Mouse (Mus musculus): ENCODE data around the gene Tbc1d10b. TPM values are rescaled to one million over a fixed set of nuclear protein-coding genes. Genes with fewer than 3 reads are reported as not detected.

Gene Tbc1d10b
- polyA plus RNA-seq, 1 experiment from 2014 or later: 23.2 TPM

GRCm38 (mm10) chr7:127216307-127216706, 8.0 kb upstream of the Tbc1d10b start:
- WGBS: 85% methylated on average over 5 of the region's 5 CpGs
- Histone ChIP-seq H3K4me3 (ENCODE audit: low read length) (no peak overlapping the region), H3K36me3 (ENCODE audit: insufficient read depth, low read length) (no peaks in the 10 kb centered on the region), H3K27ac (ENCODE audit: low read length) (no peak overlapping the region), H3K4me1 (ENCODE audit: insufficient read depth, low read length) (peaks cover 6% of the 10 kb centered on the region), H3K27me3 (ENCODE audit: insufficient read depth, low read length) (no peaks in the 10 kb centered on the region), H3K9me3 (ENCODE audit: low read length) (no peaks in the 10 kb centered on the region), H3K9ac (replicated peaks; ENCODE audit: low read length) (no peak overlapping the region), H3K4me2 (replicated peaks; ENCODE audit: low read depth, low read length) (no peak overlapping the region)
- no peak for ATAC-seq (ENCODE audit: low FRiP score, low TSS enrichment)

- peak; percentile 39 for ATAC-seq (ENCODE audit: low FRiP score, low TSS enrichment)
- 20% methylated on average over 33 of the region's 33 CpGs for WGBS
- H3K9ac ChIP-seq (replicated peaks; ENCODE audit: low read length): peak overlapping the region; percentile 69
Observed at GRCm38 (mm10) chr7:127214981-127215871, 7.0 kb upstream of the Tbc1d10b start.

DNA sequence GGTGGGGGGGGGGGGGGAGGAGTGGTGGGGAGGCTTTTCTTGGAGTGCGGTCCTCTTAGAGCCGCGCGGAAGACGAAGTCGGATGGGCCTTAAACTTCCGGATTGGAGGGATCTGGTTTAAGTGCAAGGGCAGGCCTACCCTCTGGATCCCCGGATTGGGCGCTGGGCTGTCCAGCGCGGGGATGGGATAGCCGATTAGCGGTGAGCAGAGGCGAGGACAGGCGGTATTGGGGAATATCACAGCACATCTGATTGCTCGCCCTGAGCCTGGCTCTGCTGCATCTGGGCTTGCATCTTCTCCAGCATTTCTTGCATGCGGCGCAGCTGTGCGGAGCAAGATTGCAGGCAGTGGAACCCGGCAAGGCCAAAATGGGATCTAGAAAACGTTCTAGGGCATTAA, 6.3 kb upstream of the Tbc1d10b start:
- WGBS: 31% methylated on average over 21 of the region's 21 CpGs
- Histone ChIP-seq H3K9me3 (ENCODE audit: low read length) (no peaks in the 10 kb centered on the region), H3K4me2 (replicated peaks; ENCODE audit: low read depth, low read length) (peak overlapping the region; percentile 62), H3K27me3 (ENCODE audit: insufficient read depth, low read length) (no peaks in the 10 kb centered on the region), H3K4me1 (ENCODE audit: insufficient read depth, low read length) (peaks cover 6% of the 10 kb centered on the region), H3K27ac (ENCODE audit: low read length) (no peak overlapping the region), H3K36me3 (ENCODE audit: insufficient read depth, low read length) (no peaks in the 10 kb centered on the region), H3K4me3 (ENCODE audit: low read length) (peak overlapping the region; percentile 42), H3K9ac (replicated peaks; ENCODE audit: low read length) (peak overlapping the region; percentile 69)
- no peak for ATAC-seq (ENCODE audit: low FRiP score, low TSS enrichment)

More at GRCm38 (mm10) chr7:127214981-127215871, 7.0 kb upstream of the Tbc1d10b start:
- peak overlapping the region; percentile 42 for H3K4me3 ChIP-seq (ENCODE audit: low read length)
- peak overlapping the region; percentile 62 for H3K4me2 ChIP-seq (replicated peaks; ENCODE audit: low read depth, low read length)
- peaks cover 6% of the 10 kb centered on the region for H3K4me1 ChIP-seq (ENCODE audit: insufficient read depth, low read length)
- no peaks in the 10 kb centered on the region for H3K27me3 ChIP-seq (ENCODE audit: insufficient read depth, low read length)
- H3K9me3 ChIP-seq (ENCODE audit: low read length): no peaks in the 10 kb centered on the region
- no peak overlapping the region for H3K27ac ChIP-seq (ENCODE audit: low read length)
- H3K36me3 ChIP-seq (ENCODE audit: insufficient read depth, low read length): no peaks in the 10 kb centered on the region

DNA sequence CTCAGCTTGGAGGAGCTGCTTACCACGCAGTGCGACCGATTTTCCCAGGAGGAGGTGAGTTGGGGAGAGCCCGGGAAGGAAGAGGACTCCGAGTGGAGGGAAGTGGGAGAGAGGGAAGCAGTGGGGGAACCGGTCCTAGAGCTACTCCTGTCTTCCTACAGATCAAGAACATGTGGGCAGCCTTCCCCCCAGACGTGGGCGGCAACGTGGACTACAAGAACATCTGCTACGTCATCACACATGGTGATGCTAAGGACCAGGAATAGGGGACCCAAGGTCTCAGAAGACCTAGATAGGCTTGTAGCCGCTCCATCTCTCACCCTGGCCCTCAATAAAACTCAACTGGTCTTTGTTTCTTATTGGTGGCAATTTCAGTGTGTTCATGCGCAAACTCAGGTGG, 5.7 kb upstream of the Tbc1d10b start:
- WGBS: 56% methylated on average over 12 of the region's 12 CpGs
- ATAC-seq (ENCODE audit: low FRiP score, low TSS enrichment): no peak
- no peaks in the 10 kb centered on the region for H3K27me3 ChIP-seq (ENCODE audit: insufficient read depth, low read length)
- peaks cover 6% of the 10 kb centered on the region for H3K4me1 ChIP-seq (ENCODE audit: insufficient read depth, low read length)
- no peaks in the 10 kb centered on the region for H3K9me3 ChIP-seq (ENCODE audit: low read length)
- H3K9ac ChIP-seq (replicated peaks; ENCODE audit: low read length): peak overlapping the region; percentile 69; the same call in 1 of the 2 replicates
- peak overlapping the region; percentile 62 for H3K4me2 ChIP-seq (replicated peaks; ENCODE audit: low read depth, low read length)
- 0 out of 2 replicates have a peak overlapping the region, but pooled peaks have one; percentile 42 for H3K4me3 ChIP-seq (ENCODE audit: low read length)
- H3K36me3 ChIP-seq (ENCODE audit: insufficient read depth, low read length): no peaks in the 10 kb centered on the region
- no peak overlapping the region for H3K27ac ChIP-seq (ENCODE audit: low read length)

GRCm38 (mm10) chr7:127213485-127213884, 5.2 kb upstream of the Tbc1d10b start:
- Histone ChIP-seq H3K27ac (ENCODE audit: low read length) (no peak overlapping the region), H3K36me3 (ENCODE audit: insufficient read depth, low read length) (no peaks in the 10 kb centered on the region), H3K9ac (replicated peaks; ENCODE audit: low read length) (no peak overlapping the region), H3K9me3 (ENCODE audit: low read length) (no peaks in the 10 kb centered on the region), H3K27me3 (ENCODE audit: insufficient read depth, low read length) (no peaks in the 10 kb centered on the region), H3K4me2 (replicated peaks; ENCODE audit: low read depth, low read length) (no peak overlapping the region), H3K4me1 (ENCODE audit: insufficient read depth, low read length) (peaks cover 6% of the 10 kb centered on the region), H3K4me3 (ENCODE audit: low read length) (no peak overlapping the region)
- WGBS: 45% methylated on average over 7 of the region's 7 CpGs
- no peak for ATAC-seq (ENCODE audit: low FRiP score, low TSS enrichment)

- WGBS: 85% methylated on average over 12 of the region's 12 CpGs
- Histone ChIP-seq H3K9me3 (ENCODE audit: low read length) (no peaks in the 10 kb centered on the region), H3K9ac (replicated peaks; ENCODE audit: low read length) (no peak overlapping the region), H3K4me1 (ENCODE audit: insufficient read depth, low read length) (peaks cover 6% of the 10 kb centered on the region), H3K36me3 (ENCODE audit: insufficient read depth, low read length) (no peaks in the 10 kb centered on the region), H3K27ac (ENCODE audit: low read length) (no peak overlapping the region), H3K27me3 (ENCODE audit: insufficient read depth, low read length) (no peaks in the 10 kb centered on the region), H3K4me3 (ENCODE audit: low read length) (no peak overlapping the region), H3K4me2 (replicated peaks; ENCODE audit: low read depth, low read length) (no peak overlapping the region)
- no peak for ATAC-seq (ENCODE audit: low FRiP score, low TSS enrichment)
Observed at GRCm38 (mm10) chr7:127212432-127213250, 4.4 kb upstream of the Tbc1d10b start.

DNA sequence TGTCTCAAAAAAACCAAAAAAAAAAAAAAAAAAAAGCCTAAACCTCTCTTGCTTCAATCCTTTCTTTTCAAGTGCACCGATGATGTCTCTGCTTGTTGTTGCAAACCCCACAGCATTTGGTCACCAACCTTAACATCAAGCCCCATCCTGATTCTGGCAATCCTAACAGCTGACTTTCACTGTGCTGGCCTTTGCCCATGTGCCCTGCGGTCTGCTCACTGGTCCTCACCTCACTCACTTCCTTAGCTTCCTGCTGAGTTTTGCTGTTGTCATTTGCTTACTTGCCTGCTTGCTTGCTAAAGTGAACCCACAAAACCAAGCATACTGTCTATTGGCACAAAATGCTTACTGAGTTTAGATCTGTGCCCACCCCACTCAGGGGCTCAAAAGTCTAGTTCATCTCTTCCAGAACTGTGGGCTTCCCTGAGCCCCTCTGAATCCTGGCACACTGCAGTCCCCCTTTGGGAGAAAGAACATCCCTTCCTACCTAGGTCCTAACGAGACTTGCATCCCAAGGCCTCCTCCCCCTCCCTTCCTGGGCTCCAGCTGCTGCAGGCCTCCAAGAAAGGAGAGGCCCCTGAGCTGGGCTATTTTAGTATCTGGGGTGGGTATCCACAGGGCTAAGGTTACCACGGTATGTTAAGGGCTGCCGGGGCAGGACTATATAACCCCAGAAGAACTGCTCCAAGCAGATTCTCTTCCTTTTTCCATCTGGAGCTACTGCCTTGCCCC, 2.9 kb upstream of the Tbc1d10b start:
- Histone ChIP-seq H3K27ac (ENCODE audit: low read length) (no peak overlapping the region), H3K27me3 (ENCODE audit: insufficient read depth, low read length) (no peaks in the 10 kb centered on the region), H3K4me1 (ENCODE audit: insufficient read depth, low read length) (peaks cover 15% of the 10 kb centered on the region), H3K9ac (replicated peaks; ENCODE audit: low read length) (no peak overlapping the region), H3K9me3 (ENCODE audit: low read length) (no peaks in the 10 kb centered on the region), H3K4me3 (ENCODE audit: low read length) (no peak overlapping the region), H3K4me2 (replicated peaks; ENCODE audit: low read depth, low read length) (no peak overlapping the region), H3K36me3 (ENCODE audit: insufficient read depth, low read length) (no peaks in the 10 kb centered on the region)
- 57% methylated on average over 5 of the region's 5 CpGs for WGBS
- ATAC-seq (ENCODE audit: low FRiP score, low TSS enrichment): no peak

DNA sequence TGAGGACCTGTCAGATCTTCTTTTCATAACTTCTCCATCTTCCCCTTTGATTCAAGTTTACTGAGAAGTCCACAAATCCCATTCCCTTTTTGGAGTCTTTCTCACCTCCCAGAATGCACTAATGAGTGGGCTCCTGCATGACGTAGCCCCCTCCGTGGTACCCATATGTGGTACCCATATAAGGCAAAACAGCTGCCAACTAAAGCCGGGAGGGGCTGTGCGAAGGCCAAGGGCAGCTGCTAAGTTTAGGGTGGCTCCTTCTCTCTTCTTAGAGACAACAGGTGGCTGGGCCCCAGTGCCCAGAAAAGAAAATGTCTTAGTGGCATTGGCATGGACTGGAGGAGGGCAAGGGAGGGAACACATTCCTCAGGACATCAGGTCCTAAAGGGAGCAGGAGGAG, 2.0 kb upstream of the Tbc1d10b start:
- H3K4me3 ChIP-seq (ENCODE audit: low read length): no peak overlapping the region
- H3K27me3 ChIP-seq (ENCODE audit: insufficient read depth, low read length): no peaks in the 10 kb centered on the region
- no peak overlapping the region for H3K27ac ChIP-seq (ENCODE audit: low read length)
- 87% methylated on average over 4 of the region's 4 CpGs for WGBS
- H3K4me2 ChIP-seq (replicated peaks; ENCODE audit: low read depth, low read length): no peak overlapping the region
- ATAC-seq (ENCODE audit: low FRiP score, low TSS enrichment): no peak
- no peaks in the 10 kb centered on the region for H3K36me3 ChIP-seq (ENCODE audit: insufficient read depth, low read length)
- no peaks in the 10 kb centered on the region for H3K9me3 ChIP-seq (ENCODE audit: low read length)
- H3K4me1 ChIP-seq (ENCODE audit: insufficient read depth, low read length): peaks cover 21% of the 10 kb centered on the region
- no peak overlapping the region for H3K9ac ChIP-seq (replicated peaks; ENCODE audit: low read length)

DNA sequence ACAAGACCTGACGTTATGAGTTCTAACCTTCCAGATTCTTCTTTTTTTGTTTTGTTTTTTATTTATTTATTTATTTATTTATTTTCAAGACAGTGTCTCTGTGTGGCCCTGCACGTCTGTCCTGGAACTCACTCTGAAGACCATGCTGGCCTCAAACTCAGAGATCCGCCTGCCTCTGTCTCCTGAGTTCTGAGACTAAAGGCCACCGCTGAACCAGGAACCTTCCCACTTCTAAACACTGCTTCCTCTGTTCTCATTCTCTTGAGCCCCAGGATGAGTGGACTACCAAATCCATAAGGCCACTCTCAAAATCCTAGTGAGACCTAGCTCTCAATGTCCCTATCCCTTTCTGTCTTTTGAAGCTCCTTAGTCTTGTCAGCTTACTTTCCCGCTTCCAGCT, 1.6 kb upstream of the Tbc1d10b start:
- H3K27me3 ChIP-seq (ENCODE audit: insufficient read depth, low read length): no peaks in the 10 kb centered on the region
- H3K27ac ChIP-seq (ENCODE audit: low read length): no peak overlapping the region
- peaks cover 19% of the 10 kb centered on the region for H3K4me1 ChIP-seq (ENCODE audit: insufficient read depth, low read length)
- H3K9me3 ChIP-seq (ENCODE audit: low read length): no peaks in the 10 kb centered on the region
- H3K4me2 ChIP-seq (replicated peaks; ENCODE audit: low read depth, low read length): peak overlapping the region; percentile 75
- no peaks in the 10 kb centered on the region for H3K36me3 ChIP-seq (ENCODE audit: insufficient read depth, low read length)
- WGBS: 77% methylated on average over 5 of the region's 5 CpGs
- no peak overlapping the region for H3K4me3 ChIP-seq (ENCODE audit: low read length)
- ATAC-seq (ENCODE audit: low FRiP score, low TSS enrichment): no peak
- no peak overlapping the region for H3K9ac ChIP-seq (replicated peaks; ENCODE audit: low read length)

Data from kidney, embryonic 16.5 days (tissue).